Mouse (Mus musculus) ES-Bruce4 (cell line): ENCODE data around the gene Dclk1. TPM values are rescaled to one million over a fixed set of nuclear protein-coding genes. Genes with fewer than 3 reads are reported as not detected.

Experiments
- H3K27ac ChIP-seq: 2 replicates; pipeline ENCODE4 v1.5.1; 2012; ENCODE audit warnings: low read length, inconsistent platforms; ENCODE audit not compliant: insufficient read depth
- H3K27me3 ChIP-seq: 2 replicates; pipeline ENCODE4 v1.6.1; 2012; ENCODE audit warnings: mild to moderate bottlenecking, low read length, inconsistent platforms; ENCODE audit not compliant: control insufficient read depth, poor library complexity, insufficient read depth, severe bottlenecking
- H3K36me3 ChIP-seq: 2 replicates; pipeline ENCODE4 v1.6.1; 2012; ENCODE audit warnings: inconsistent platforms, mild to moderate bottlenecking, low read length, moderate library complexity; ENCODE audit not compliant: control insufficient read depth, poor library complexity, insufficient read depth, severe bottlenecking
- H3K4me1 ChIP-seq: one replicate; pipeline ENCODE4 v1.8.1; 2011; ENCODE audit warnings: low read length; ENCODE audit not compliant: control insufficient read depth, insufficient read depth
- H3K4me3 ChIP-seq: 2 replicates; pipeline ENCODE4 v1.5.1; 2011; ENCODE audit warnings: low read depth, mild to moderate bottlenecking, low read length
- H3K9ac ChIP-seq: 2 replicates; pipeline ENCODE4 v1.6.1; 2012; ENCODE audit warnings: low read depth, mild to moderate bottlenecking, inconsistent platforms; ENCODE audit not compliant: poor library complexity, severe bottlenecking
- H3K9me3 ChIP-seq: replicated peaks from 2 replicates; pipeline ENCODE4 v1.6.1; 2012; ENCODE audit warnings: mild to moderate bottlenecking, low read length, inconsistent platforms; ENCODE audit not compliant: control insufficient read depth, poor library complexity, insufficient read depth, severe bottlenecking
- CTCF ChIP-seq: IDR thresholded peaks from one replicate; pipeline ENCODE4 v1.8.1; 2011; ENCODE audit warnings: low read depth, low read length
- EP300 ChIP-seq: IDR thresholded peaks from 2 replicates; pipeline ENCODE4 v1.6.1; 2011; ENCODE audit warnings: low read depth, low read length; ENCODE audit not compliant: insufficient read depth
- POLR2A ChIP-seq: IDR thresholded peaks from one replicate; pipeline ENCODE4 v1.8.1; 2011; ENCODE audit warnings: low read length; ENCODE audit not compliant: insufficient read depth
- polyA plus RNA-seq: library from polyadenylated mRNA; stranded (reverse); fragments of >200 nt; gene quantifications from 2 replicates; pipeline ENCODE4 v1.2.4, GENCODE M21; 2011; ENCODE audit warnings: low read depth; ENCODE audit not compliant: missing spikeins, insufficient read depth, insufficient read length

Gene Dclk1
- polyA plus RNA-seq, 1 experiment, result 1.3 TPM

GRCm38 (mm10) chr3:55539400-55539799, 297.2 kb downstream of the Dclk1 start:
- Histone ChIP-seq H3K4me3 (no peak overlapping the region), H3K9me3 (no peaks in the 10 kb centered on the region), H3K4me1 (no peaks in the 10 kb centered on the region), H3K27me3 (no peaks in the 10 kb centered on the region; the same call in 1 of the 2 replicates), H3K9ac (no peak overlapping the region), H3K27ac (no peak overlapping the region), H3K36me3 (no peaks in the 10 kb centered on the region)
- TF ChIP-seq POLR2A (no peak), CTCF (no peak), EP300 (no peak)

DNA sequence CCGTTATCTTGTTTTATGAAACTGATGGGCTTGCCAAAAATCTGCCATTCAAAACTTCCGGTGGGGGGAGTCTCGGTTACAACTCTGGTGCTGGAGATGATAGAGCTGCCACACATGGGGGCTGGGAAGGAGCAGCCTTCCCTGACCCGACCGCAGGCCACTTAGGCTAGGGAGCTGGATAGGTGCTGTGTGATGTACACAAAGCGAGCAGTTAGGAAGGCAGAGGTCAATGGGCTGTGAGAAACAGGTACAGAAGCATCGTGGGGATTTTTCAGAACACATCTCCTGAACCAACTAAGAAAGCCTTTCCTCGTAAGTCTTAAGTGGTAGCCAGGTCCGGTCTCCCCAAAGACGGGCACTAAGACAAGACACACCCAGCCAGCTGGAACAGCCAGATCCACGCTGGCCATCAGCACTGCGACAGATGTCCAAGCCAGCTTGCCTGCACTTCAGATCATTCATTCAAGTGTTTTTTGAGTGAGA, 297.7 kb downstream of the Dclk1 start:
- Histone ChIP-seq H3K4me3 (no peak overlapping the region), H3K36me3 (no peaks in the 10 kb centered on the region), H3K27me3 (no peaks in the 10 kb centered on the region; the same call in 1 of the 2 replicates), H3K4me1 (no peaks in the 10 kb centered on the region), H3K9me3 (no peaks in the 10 kb centered on the region), H3K27ac (no peak overlapping the region), H3K9ac (no peak overlapping the region)
- TF ChIP-seq EP300, result no peak
- TF ChIP-seq CTCF, result no peak
- no peak for TF ChIP-seq POLR2A

GRCm38 (mm10) chr3:55540406-55541140, 298.4 kb downstream of the Dclk1 start:
- H3K27me3 ChIP-seq, result no peaks in the 10 kb centered on the region; the same call in 1 of the 2 replicates
- H3K9me3 ChIP-seq, result no peaks in the 10 kb centered on the region
- TF ChIP-seq POLR2A (no peak), CTCF (no peak), EP300 (no peak)
- no peak overlapping the region for H3K4me3 ChIP-seq
- no peaks in the 10 kb centered on the region for H3K4me1 ChIP-seq
- no peaks in the 10 kb centered on the region for H3K36me3 ChIP-seq
- H3K27ac ChIP-seq, result no peak overlapping the region
- H3K9ac ChIP-seq, result no peak overlapping the region

DNA sequence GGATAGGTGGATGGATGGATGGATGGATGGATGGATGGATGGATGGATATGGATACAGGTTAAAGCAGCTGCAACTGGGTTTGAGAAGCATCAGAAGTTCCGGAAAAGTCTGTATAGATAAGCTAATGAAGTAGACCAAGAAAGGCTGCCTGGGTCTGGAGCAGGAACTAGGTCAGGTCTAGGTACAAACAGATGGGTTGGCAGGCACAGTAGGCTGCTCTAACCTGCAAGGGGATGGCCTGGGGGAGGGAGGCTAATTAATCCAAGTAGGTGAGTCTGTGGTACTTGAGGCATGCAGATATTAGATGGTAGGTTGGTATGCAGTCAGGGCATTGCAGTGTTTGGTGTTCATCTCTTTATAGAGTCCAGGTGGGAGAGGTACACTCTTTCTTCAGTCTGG, 299.6 kb downstream of the Dclk1 start:
- Histone ChIP-seq H3K9me3 (no peaks in the 10 kb centered on the region), H3K36me3 (no peaks in the 10 kb centered on the region), H3K9ac (no peak overlapping the region), H3K27me3 (no peaks in the 10 kb centered on the region; the same call in 1 of the 2 replicates), H3K27ac (no peak overlapping the region), H3K4me3 (no peak overlapping the region), H3K4me1 (no peaks in the 10 kb centered on the region)
- TF ChIP-seq POLR2A (no peak), CTCF (no peak), EP300 (no peak)

DNA sequence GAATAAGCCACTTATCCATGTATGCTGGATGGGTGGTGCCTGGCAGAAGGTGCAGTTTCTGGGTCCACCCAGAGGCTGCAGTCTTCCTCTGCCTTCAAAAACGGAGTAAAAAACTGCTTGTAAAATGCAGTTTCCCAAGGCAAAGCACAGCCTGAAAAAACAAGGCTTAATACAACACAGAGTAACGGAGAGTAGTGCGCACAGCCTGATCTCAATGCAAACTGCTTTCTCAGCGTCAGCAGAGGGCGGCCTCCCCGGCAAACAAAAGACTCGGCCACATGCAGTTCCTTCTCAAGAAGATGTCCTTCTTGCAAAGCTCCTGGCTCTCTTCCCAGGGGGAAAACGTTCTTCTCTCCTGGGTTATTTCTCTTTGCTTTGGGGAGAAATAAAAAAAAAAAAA, 300.1 kb downstream of the Dclk1 start:
- Histone ChIP-seq H3K9ac (no peak overlapping the region), H3K27ac (no peak overlapping the region), H3K4me1 (no peaks in the 10 kb centered on the region), H3K9me3 (no peaks in the 10 kb centered on the region), H3K27me3 (no peaks in the 10 kb centered on the region; the same call in 1 of the 2 replicates), H3K4me3 (no peak overlapping the region), H3K36me3 (no peaks in the 10 kb centered on the region)
- TF ChIP-seq POLR2A, result no peak
- peak; percentile 4 for TF ChIP-seq CTCF

GRCm38 (mm10) chr3:55542947-55543346, 300.8 kb downstream of the Dclk1 start:
- no peaks in the 10 kb centered on the region for H3K4me1 ChIP-seq
- no peak for TF ChIP-seq CTCF
- H3K9me3 ChIP-seq, result no peaks in the 10 kb centered on the region
- no peaks in the 10 kb centered on the region; the same call in 1 of the 2 replicates for H3K27me3 ChIP-seq
- no peak overlapping the region for H3K9ac ChIP-seq
- no peak overlapping the region for H3K4me3 ChIP-seq
- no peak overlapping the region for H3K27ac ChIP-seq
- no peaks in the 10 kb centered on the region for H3K36me3 ChIP-seq
